Mouse (Mus musculus) CD4-positive helper T cell, adult 2 months (primary cell): Measurements from ENCODE around the gene Cntn4.

Experiments
- DNase-seq: peaks from one replicate; pipeline ENCODE4 v3.0.0-alpha.2; 2012; ENCODE audit warnings: low read depth, missing footprints, low spot score

Gene Cntn4

GRCm38 (mm10) chr6:105677149-105678031 lies at the start of gene Cntn4:
Cntn4 (plus strand) TSS chr6:105677660.
- DNase-seq = no peak

GRCm38 (mm10) chr6:105674276-105674675 lies 3.2 kb upstream of the Cntn4 start:
- no peak for DNase-seq

- no peak for DNase-seq
These were observed 2.4 kb upstream of the Cntn4 start for GRCm38 (mm10) chr6:105675099-105675498.

- no peak for DNase-seq
These were observed 823 bp upstream of the Cntn4 start for GRCm38 (mm10) chr6:105676637-105677036.

GRCm38 (mm10) chr6:105678778-105679177 lies 1.3 kb downstream of the Cntn4 start:
- DNase-seq = no peak

GRCm38 (mm10) chr6:105681496-105681895 lies 4.0 kb downstream of the Cntn4 start:
- DNase-seq = no peak

- no peak for DNase-seq
These were observed 5.8 kb downstream of the Cntn4 start for GRCm38 (mm10) chr6:105683251-105683650.

- DNase-seq = no peak
These were observed 6.7 kb downstream of the Cntn4 start for GRCm38 (mm10) chr6:105684123-105684522.

GRCm38 (mm10) chr6:105688195-105688594 lies 10.7 kb downstream of the Cntn4 start:
- DNase-seq = no peak

GRCm38 (mm10) chr6:105742026-105742425 lies 64.6 kb downstream of the Cntn4 start:
- DNase-seq = no peak

GRCm38 (mm10) chr6:105780616-105781015 lies 103.2 kb downstream of the Cntn4 start:
- DNase-seq = no peak

- DNase-seq = no peak
These were observed 111.0 kb downstream of the Cntn4 start for GRCm38 (mm10) chr6:105788462-105788861.

GRCm38 (mm10) chr6:105835099-105835498 lies 157.6 kb downstream of the Cntn4 start:
- no peak for DNase-seq

GRCm38 (mm10) chr6:105847296-105847695 lies 169.8 kb downstream of the Cntn4 start:
- DNase-seq = no peak

- DNase-seq = no peak
These were observed 215.4 kb downstream of the Cntn4 start for GRCm38 (mm10) chr6:105892838-105893237.

GRCm38 (mm10) chr6:105938485-105938884 lies 261.0 kb downstream of the Cntn4 start:
- no peak for DNase-seq

- no peak for DNase-seq
These were observed 261.8 kb downstream of the Cntn4 start for GRCm38 (mm10) chr6:105939303-105939702.

- no peak for DNase-seq
These were observed 263.1 kb downstream of the Cntn4 start for GRCm38 (mm10) chr6:105940591-105940990.

- DNase-seq = no peak
These were observed 314.0 kb downstream of the Cntn4 start for GRCm38 (mm10) chr6:105991492-105991891.

- DNase-seq = no peak
These were observed 335.6 kb downstream of the Cntn4 start for GRCm38 (mm10) chr6:106013018-106013417.

- DNase-seq = no peak
These were observed 337.7 kb downstream of the Cntn4 start for GRCm38 (mm10) chr6:106015126-106015525.

- DNase-seq = no peak
These were observed 371.4 kb downstream of the Cntn4 start for GRCm38 (mm10) chr6:106048878-106049277.

GRCm38 (mm10) chr6:106056123-106056522 lies 378.7 kb downstream of the Cntn4 start:
- no peak for DNase-seq
